In genomic region chr1:72806044-72806584, GRCm38 (mm10) we compare ENCODE assay signal across 10 mouse cellular contexts. TPM values are rescaled to one million over a fixed set of nuclear protein-coding genes. Genes with fewer than 3 reads are reported as not detected.
DNase-seq lines count a peak whose midpoint lies in the region; ATAC-seq lines count a peak whose summit lies in the region.
"Had no signal": no experiment of that assay in that cellular context is flagged by ENCODE, and none has a peak within 500 bp of the region (broad histone marks: within the 10 kb centered on the region; RNA-seq: fewer than 3 reads in every experiment).

No protein-coding gene starts in this region.

- H3K27me3 ChIP-seq in hindbrain, embryonic 12.5 days, result no peaks in the 10 kb centered on the region
- H3K27me3 ChIP-seq in midbrain, embryonic 12.5 days, result no peaks in the 10 kb centered on the region

- DNase-seq in A20 (ENCODE audit: low read depth, low spot score), result peak; percentile 33
- DNase-seq in embryo, embryonic 10 days (ENCODE audit: low spot score), result peak; percentile 84
- DNase-seq in adrenal gland, postnatal 25 days, result no peak
- no peak for DNase-seq in left cerebral cortex, adult 9 months (ENCODE audit: low spot score in 2 of 2)
- no peak for DNase-seq in spleen, adult 18-20 months
- DNase-seq: layer of hippocampus, adult 9-11 months; thymus, postnatal 14 days had no signal

- peak; percentile 89 for ATAC-seq in hindbrain, embryonic 12.5 days (ENCODE audit: low FRiP score)
- peak; percentile 88 for ATAC-seq in midbrain, embryonic 12.5 days (ENCODE audit: low FRiP score, low read depth)
- no peak for ATAC-seq in activated CD4-positive, CD25-positive, alpha-beta regulatory T cell, adult 4 months

- peaks cover 6% of the 10 kb centered on the region for H3K9me3 ChIP-seq in hindbrain, embryonic 12.5 days (replicated peaks)
- H3K9me3 ChIP-seq in midbrain, embryonic 12.5 days, result 0 out of 2 replicates have a peak, but pooled peaks cover 3% of the 10 kb centered on the region

- H3K4me1 ChIP-seq in hindbrain, embryonic 12.5 days, result peaks cover 13% of the 10 kb centered on the region
- H3K4me1 ChIP-seq in midbrain, embryonic 12.5 days, result peaks cover 22% of the 10 kb centered on the region

- 6% methylated on average over 11 of the region's 11 CpGs for WGBS in hindbrain, embryonic 12.5 days
- 3% methylated on average over 11 of the region's 11 CpGs for WGBS in midbrain, embryonic 12.5 days

- peak overlapping the region; percentile 23; the same call in 1 of the 2 replicates for H3K9ac ChIP-seq in hindbrain, embryonic 12.5 days
- no peak overlapping the region for H3K9ac ChIP-seq in midbrain, embryonic 12.5 days (replicated peaks)

- H3K36me3 ChIP-seq in hindbrain, embryonic 12.5 days, result no peaks in the 10 kb centered on the region
- H3K36me3 ChIP-seq in midbrain, embryonic 12.5 days, result no peaks in the 10 kb centered on the region

- no peak overlapping the region for H3K4me3 ChIP-seq in hindbrain, embryonic 12.5 days
- no peak overlapping the region for H3K4me3 ChIP-seq in midbrain, embryonic 12.5 days

- H3K4me2 ChIP-seq in hindbrain, embryonic 12.5 days (replicated peaks), result peak overlapping the region; percentile 11; the same call in 1 of the 2 replicates
- H3K4me2 ChIP-seq in midbrain, embryonic 12.5 days (replicated peaks), result peak overlapping the region; percentile 19; the same call in 1 of the 2 replicates

- peak overlapping the region; percentile 72 for H3K27ac ChIP-seq in hindbrain, embryonic 12.5 days
- H3K27ac ChIP-seq in midbrain, embryonic 12.5 days (replicated peaks), result peak overlapping the region; percentile 67

RNA-seq across cellular contexts. Expression of gene Igfbp2, which starts 18.2 kb away (rescaled TPM):
- polyA plus RNA-seq in hindbrain, embryonic 12.5 days (2016; fragmentation: Nextera tagmentation; extraction: Ambion mirVana), result 548 and 549 TPM in 2 replicates
- 548 and 637 TPM in 2 replicates for polyA plus RNA-seq in midbrain, embryonic 12.5 days (2016; fragmentation: Nextera tagmentation; extraction: Ambion mirVana)
- polyA plus RNA-seq in activated CD4-positive, CD25-positive, alpha-beta regulatory T cell, adult 4 months (2017; shearing (Covaris generic)), result not detected
- 2.6 and 5.9 TPM in 2 replicates for total RNA-seq in adrenal gland, postnatal 25 days (2021)

Comparison
In these comparisons a context has a peak if more than half of its experiments do, and no peak if none do; other contexts are left out.
1. DNase-seq: peak in A20 (single experiment) and embryo, embryonic 10 days (single experiment); none in adrenal gland, postnatal 25 days (single experiment), left cerebral cortex, adult 9 months (0 of 2) and spleen, adult 18-20 months (0 of 2).
2. RNA of gene Igfbp2, which starts 18.2 kb away (polyA plus RNA-seq): 548 to 637 TPM in midbrain, embryonic 12.5 days and 548 to 549 TPM in hindbrain, embryonic 12.5 days; not detected in activated CD4-positive, CD25-positive, alpha-beta regulatory T cell, adult 4 months; every median in the first group is over 100 times any median in the second.